Mouse (Mus musculus) monocyte, adult 5-6 weeks (primary cell): ENCODE results near the gene Cygb. TPM values are rescaled to one million over a fixed set of nuclear protein-coding genes. Genes with fewer than 3 reads are reported as not detected.

Experiments
- ATAC-seq: fragments of 153-309, 156-312 bp; replicated peaks from 2 replicates; pipeline ENCODE4 v1.8.0; 2017; ENCODE audit warnings: mild to moderate bottlenecking; ENCODE audit not compliant: low TSS enrichment, insufficient number of reproducible peaks, severe bottlenecking, poor library complexity, low FRiP score
- total RNA-seq: library from RNA; stranded (forward); fragments of 200-1000, 200-491, 200-594 nt; gene quantifications from 3 replicates; pipeline ENCODE4 v1.2.3, GENCODE M21; 2017

Cygb gene
- total RNA-seq, 1 experiment from 2014 or later: not detected

DNA sequence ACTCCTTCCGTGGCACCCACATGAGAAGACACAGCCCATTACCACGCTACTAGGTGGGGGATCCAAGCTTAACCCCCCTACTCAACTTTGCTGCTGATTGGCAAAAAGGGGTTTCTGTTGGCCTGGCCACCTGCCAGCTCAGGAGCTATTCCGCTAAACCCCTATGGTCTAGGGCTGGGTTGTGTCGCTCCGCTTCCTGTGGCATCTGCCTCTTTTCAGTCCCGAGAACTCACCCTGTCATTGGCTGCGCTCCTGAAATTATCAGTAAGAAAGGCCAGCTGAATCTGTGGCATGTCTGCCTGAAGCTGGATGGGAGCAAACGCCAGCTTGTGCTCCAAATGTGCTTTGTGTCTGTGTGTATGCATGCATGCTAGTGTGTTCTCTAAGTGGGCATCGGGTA, 6.1 kb upstream of the Cygb start:
- ATAC-seq: no peak

DNA sequence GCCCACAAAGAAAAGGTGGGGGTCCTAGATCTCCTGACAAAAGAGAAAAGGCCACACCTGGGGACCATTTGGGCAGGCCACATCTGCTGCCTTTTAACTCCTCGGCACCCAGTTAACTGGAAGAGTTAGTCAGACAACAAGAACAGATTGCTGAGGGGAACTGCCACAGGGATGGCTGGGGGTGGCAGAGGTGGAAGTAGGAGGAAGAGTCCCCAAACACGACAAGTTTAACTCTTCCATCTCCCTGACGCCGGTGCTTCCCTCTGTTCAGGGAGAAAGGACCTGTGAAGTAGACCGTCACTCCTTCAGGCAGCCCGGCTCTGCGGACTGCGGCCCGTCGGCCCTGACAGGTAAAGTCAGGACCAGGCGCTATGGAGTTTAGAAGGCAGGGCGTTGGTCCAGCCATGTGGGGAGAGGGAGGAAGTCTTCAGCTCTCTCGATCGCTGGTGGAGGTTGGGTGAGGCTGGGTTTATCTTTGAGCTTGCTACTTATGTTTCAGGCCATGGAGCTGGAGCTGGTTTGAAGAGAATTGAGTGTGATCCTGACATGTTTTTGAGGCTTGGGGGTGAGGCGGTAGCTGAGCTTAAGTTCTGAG, 5.0 kb upstream of the Cygb start:
- ATAC-seq: no peak

DNA sequence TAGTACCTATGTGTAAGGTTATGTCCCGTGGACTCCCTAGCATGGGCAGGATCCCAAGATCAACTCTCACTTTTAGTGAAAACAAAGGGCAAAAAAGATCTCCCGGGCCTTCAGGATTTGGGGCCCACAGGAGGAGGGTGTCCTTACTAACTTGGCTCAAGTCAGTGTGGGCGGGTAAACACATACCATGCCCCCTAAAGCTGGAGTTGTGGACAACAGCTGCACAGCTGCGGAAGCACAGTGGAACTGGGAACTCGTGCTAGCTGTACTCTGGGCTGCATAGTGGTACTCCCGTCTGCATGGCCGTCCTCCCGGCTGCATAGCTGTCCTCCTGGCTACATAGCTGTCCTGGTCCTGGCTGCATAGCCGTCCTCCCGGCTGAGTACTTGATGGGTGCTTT, 4.1 kb upstream of the Cygb start:
- ATAC-seq: no peak

DNA sequence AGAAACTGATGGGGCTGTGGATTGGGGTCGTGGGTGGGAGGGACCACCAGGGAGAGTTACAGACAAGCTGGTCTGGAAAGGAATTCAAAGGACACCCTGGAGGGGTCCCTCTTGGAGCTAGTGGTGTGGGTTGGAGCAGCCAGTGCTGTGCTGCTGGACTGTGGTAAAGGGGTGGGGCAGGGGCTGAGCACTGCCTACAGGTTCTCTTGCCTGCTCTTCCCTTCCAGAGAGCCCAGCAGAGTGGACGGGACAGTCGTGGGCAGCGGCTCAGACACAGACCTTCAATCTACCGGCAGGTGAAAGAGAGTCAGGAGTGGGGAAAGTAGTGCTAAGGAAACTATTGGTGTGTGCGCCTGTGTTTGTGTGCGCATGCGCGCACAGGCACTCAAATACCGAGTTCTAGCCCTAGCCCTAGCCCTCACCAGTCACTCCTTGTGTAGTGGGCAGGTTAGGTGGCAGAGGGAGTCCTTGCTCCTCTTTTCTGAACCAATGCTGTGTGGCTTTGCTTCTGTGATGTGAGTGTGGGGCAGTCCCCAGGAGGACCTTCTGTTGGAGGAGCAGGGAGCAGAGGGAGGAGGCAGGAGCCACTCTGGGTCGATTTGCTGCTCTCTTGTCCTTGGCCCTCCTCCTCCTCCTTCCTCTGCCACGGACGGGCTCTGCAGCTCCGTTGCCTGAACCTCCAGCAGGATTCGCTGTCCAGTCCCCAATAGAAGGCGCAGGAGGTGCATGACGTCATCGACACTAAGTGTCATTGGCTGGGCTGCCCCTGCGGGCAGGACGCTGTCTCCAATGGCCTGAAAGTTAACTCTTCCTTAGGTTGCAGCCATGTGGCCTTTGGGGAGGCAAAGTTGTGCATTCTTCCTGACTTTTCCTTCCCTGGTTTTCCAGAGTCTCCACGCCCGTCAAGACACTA, 3.5 kb upstream of the Cygb start:
- peak; percentile 60; the same call in 1 of the 2 replicates for ATAC-seq

DNA sequence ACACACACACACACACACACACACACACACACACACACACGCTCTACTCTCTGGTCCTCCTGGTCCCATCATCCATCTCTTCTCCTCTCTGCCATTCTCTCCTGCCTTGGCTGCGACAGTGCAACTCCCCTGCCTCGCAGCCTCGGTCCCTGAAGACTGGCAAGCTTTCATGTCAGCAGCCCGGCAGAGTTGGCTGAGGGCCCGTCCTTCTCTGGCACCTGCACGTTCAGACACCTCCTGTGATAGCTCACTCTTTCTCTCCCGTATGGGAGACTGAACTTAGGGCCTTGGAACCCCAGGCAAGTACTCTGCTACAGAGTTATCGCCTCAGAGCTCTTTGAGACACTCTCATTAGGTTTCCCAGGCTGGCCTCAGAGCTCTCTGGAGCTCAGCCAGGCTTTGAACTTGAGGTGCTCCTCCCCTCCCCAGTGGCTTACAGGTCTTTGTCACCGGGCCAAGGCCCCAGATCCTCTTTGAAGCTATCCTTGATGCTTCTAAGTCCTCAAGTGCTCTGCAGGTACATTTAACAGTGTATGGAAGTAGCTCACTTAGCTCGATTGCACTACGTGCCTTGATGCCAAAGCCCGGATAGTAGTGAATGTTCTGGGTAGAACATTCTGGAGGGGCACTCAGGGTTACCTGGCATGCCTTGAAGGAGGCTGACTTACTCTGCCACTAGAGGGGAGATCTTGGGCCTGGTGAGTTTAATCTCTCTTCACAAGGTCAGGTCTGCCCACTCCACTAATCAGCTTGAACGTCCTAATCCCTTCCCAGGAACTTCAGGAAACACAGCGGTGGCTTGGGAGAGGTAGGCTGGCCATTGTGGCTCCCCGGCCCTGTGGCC, 2.5 kb upstream of the Cygb start:
- ATAC-seq: no peak

DNA sequence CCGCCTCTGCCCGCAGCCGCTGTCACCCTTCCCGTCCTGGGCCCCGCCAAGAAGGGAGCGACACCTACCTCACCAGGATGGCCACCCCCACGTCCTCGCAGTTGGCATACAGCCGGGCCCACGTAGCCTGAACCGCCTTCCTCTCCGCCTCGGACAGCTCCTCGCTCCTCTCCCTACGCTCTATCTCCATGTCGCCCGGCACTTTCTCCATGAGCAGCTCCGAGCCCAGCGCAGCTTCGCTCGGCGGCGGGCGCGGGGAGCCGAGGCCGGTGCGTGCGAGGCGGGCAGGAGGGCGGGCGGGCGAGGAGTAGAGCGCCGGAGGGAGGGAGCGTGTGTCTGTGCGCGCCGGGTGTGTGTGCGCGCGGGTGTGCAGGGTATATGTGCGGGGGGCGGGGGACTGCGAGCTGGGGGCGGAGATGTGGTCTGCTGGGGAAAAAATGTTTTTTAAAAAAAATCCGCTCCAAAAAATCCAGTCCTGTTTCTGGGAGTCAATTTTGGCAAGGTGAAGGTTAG, 348 bp downstream of the Cygb start:
- ATAC-seq: no peak

DNA sequence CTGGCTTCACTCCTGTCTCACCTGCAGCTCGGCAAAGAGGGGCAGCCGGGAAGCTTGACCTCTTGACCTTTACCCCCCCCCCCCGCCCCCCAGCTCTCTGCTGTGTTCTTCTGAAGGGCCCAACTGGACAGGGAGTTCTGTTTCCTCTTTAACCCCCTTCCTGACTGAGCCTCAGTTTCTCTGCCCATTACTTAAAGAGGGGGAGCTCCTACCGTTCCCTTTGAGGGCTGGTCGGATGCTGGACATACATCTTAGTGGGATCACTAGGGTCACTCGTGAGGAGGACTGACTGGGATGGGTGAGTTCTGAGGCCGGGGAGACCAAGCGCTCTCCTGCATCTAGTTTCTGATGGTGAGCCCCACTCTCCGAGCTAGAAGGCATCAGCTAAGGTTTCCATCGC, 879 bp downstream of the Cygb start, which contains the start of gene Prcd:
Gene Prcd, plus strand, starts transcription at position 301 of the 400 bp plus-strand sequence.
- ATAC-seq: no peak

DNA sequence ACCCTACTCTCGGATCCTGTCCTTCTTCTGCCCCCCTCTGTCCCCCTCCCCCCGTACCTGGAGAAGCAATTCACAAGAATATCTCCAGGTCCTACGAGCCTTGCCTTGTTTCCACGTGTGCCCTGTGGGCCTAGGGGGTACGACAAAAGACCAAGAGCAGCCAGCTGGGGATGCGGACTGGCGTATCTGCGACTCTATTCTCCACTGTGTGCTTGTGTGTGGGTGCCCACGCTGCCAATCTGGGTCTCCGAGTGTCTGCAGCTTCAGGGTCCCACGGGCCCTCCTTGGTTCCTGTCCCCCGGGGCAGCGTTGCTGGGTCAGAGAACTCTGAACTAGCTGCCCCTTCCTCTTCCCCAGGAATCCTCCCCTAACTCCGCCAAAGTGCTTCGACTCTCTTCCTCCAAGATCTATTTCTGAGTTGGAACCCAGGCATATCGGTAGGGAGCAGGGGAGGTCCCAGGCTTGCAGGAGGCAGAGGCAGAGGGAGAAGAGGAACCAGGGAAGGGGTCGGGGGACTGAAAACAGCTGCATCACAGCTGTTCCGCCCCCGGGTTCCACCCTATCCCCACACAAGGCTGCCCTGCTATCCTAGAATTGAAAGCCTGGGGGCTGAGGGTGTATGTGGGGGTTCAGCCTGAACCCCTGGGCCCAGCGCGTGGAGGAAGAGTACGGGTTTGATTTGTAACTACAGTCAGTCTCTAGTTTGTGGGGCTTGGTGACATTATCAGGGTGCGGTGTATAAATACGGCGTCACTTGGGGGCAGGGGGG, 1.6 kb downstream of the Cygb start:
- ATAC-seq: no peak

DNA sequence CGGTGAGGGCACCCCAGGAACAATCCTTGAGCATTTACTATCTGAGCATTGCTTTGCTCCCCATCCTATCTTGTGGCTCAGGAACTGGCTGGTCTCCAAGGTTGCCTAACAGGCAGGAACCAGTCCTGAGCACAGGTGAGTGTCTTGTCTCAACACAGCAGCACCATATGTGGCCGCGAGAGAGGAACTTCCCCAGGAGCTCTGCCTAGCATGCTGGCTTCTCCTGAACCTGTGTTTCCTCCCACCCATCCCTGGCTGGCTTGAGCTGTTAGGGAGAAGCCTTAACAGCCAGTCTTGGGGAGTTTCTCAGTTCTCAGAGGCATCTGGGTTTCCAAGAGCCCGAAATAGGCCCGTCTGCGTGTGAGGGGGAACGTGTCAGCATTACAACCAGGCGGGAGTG, 2.8 kb downstream of the Cygb start:
- no peak for ATAC-seq

DNA sequence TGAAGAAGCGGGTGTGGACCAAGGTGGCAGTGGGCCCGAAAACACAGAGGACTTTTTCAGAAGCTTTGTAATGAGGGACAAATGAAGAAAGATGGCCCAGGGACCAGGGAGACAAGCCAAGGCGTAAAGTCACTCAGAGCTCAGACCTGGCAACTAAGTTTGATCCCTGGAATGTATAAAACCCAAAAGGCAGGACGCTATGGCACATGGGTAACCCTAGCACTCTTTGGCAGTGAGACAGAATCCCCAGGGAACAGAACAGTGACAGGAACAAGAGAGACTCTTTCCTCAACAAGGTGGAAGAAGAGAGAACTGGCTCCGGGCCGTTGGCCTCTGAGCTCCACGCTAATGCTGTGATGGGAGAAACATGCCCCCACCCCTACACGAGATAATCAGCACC, 3.3 kb downstream of the Cygb start:
- no peak for ATAC-seq

DNA sequence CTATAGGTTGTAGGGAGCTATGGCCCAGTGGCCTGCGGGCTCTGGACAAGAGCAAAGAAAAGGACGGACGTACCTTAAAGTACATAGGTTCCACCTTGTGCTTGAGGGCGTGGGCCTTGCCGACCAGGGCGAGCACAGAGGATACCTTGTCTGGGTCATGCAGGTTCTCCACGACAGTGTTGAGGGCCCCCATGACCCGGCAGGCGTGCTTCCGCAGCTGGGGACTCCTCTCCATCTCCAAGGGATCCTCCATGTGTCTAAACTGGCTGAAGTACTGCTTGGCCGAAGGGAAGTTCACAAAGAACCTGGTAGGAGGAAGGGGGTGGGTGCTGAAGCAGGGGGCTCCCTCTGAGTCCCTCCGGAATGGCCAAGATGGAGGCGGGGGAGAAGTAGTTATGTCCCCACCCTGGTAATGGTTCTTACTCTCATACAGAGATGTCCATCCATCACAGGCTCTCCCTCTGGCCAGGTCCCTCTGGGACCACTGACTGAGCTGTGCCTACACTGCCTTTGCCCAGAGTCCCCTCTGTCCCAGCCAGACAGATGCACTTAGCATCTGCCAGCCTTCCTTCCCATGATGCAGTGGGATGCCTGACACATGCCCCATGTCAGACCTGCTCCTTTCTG, 4.3 kb downstream of the Cygb start:
- ATAC-seq: no peak

DNA sequence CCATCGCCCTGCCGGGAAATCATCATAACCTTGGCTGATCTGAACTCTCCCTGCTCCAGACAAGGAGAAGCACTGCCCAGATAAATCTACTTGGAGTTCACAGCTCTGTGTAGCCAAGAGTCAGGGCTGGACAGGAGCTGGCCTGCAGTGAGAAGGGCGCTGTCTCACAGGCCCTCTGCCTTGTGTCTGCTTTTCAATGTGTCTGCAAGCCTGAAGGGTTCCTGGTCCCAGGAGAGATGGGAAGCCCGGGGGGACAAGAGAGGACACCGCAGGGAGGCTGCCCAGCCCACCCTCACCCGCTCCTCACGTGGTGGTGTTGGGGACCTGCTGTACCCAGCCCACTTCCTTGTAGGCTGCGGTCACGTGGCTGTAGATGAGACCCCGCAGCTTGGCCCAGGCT, 5.1 kb downstream of the Cygb start:
- no peak for ATAC-seq

DNA sequence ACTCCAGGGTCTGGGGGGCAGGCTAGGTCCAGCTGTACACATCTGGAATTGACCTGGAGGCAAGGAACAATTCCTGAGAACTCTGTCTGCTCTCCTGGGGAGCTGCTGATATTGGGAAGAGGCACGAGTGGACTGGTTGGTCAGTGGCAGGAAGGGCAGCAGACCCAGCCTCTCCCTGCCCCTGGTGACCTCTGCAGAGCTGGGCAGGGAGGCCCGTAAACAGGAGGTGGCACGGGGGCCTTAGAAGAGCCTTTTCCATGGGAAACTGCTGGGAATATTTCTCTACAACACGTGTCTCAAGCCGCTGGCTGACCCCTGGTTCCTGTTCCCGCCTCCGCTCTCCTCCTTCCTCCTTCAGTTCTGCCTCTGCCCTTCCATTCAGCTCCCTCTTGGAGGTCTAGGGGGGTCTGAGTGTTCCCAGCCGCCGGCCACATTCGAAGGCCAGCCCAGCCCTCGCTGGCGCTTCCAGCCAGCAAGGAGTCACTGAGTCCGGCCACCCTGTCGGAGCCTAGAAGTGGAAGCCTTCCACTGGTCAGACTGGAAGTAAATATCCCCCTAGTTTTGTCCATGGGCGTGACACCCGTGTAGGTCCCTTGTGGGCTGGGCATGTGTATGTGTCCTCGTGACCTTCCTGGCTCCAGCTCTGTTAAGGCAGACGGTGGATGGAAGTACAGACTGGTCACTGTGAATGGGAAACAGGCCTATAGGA, 5.7 kb downstream of the Cygb start:
- no peak for ATAC-seq

DNA sequence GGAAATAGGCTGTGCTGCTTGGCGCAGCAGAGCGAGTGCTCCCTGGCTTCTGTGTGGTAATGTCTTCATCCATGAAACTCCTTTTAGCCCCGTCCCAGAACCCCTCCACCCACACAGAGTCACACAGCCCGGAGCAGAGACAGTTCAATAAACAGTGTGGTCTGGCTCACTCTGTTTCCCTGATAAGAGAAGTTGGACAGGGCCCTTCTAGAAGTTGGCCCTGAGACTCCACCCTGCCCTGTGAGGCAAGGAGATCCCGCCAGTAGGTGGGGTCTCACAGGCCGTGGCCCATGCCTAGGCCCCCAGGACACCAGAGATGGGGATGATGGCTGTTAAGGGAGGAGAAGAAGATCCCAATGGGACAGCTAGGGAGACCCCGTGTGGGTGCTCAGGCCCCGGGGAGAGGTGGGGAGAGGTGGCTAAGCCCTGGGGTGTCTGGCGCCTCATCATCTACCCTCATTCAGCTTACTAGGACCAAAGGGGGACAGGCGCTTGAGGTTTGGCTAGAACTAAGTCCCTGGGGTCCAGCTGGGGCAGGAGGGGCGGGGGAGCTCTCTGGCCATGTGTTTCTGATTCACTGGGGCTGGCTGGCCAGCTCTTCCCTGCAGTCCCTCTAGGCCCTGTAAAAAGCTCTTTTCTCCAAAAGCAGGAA, 6.6 kb downstream of the Cygb start:
- no peak for ATAC-seq

DNA sequence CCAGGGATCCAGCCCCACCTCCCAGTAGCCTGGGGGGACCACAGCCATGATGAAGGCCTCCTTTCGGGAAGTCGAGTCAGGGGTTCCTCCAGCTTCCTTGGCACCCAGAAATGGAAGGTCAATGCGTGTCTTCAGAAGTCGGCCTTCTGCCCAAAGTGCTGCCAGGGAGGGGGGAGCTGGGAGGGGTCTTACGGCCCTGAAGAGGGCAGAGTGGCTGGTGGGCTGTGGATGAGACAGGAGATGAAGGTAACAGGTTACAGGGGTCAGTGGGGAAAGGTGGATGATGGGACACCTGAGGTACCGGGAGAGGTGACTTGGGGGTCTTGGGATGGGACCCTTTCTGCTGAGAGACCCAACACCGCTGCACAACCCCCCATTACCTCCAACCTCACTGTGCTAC, 7.3 kb downstream of the Cygb start:
- ATAC-seq: no peak

DNA sequence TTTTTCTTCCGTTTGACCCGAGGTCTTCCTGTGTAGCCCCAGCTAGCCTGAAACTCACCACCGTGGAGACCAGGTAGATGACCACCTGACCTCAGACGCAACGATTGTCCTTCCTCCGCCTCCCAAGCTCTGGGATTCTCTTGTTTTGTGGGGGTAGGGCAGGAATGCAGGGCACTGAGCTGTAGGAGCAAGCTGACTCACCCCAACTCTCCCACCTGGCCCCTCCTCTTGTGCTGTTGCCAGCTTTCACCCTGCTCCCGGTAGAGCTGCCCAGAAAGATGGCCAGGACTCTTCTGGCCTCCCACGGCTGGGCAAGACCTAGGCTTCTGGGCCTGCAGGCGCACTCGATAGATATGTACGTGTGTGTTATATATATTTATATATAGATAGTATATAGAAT, 8.0 kb downstream of the Cygb start:
- no peak for ATAC-seq

DNA sequence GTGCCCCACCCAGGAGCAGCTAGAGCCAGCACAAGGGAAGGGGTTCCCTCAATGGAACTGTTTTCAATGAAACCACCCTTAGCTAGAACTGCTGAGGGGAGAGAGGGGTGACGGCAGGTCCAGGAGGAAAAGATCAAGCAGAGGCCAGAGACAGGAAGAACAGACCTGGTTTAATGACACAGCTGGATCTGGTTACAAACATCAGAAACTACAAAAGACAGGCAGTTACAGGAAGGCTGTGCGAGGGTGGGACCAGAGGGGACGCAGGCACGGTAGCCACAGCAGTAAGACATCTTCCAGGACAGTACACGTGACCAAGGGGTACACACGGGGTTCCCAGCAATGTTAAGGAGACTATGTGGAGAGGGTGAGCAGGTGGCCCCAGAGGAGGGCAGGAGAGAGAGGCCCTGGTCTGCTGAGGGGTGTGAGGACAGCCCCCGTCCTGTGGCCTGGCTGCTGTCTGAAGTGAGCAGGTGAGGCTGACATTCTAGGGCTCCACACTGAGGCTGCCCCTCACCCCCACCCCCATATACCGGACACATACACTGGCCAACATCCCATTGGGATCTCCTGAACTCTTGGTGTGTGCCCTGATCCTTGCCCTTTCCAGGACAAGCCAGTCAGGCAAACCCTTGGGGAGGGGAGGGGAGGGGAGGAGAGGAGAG, 8.5 kb downstream of the Cygb start:
- ATAC-seq: no peak
